Mouse (Mus musculus) layer of hippocampus, postnatal 25 days (tissue): ENCODE results near the gene Gh. TPM values are rescaled to one million over a fixed set of nuclear protein-coding genes. Genes with fewer than 3 reads are reported as not detected.
A peak's percentile ranks its signal among the peaks of the same experiment; 100 is the strongest.

Source experiments
- DNase-seq, 2 experiments: peaks; one replicate each; pipeline ENCODE4 v3.0.0; 2022; ENCODE audit warnings: mixed read lengths in 2 of 2, low spot score in 1 of 2; ENCODE audit errors: extremely low spot score in 1 of 2
- total RNA-seq, 2 experiments: library from RNA; stranded (reverse); gene quantifications; 2 replicates each; pipeline ENCODE4 v1.2.3; 2021

Gene Gh
- total RNA-seq, 2 experiments from 2014 or later, result not detected

GRCm38 (mm10) chr11:106271794-106272643 is 29.6 kb downstream of the Gh start:
- no peak for DNase-seq

- no peak for DNase-seq
Observed at GRCm38 (mm10) chr11:106271131-106271793, 30.4 kb downstream of the Gh start.

GRCm38 (mm10) chr11:106269060-106269431 is 32.6 kb downstream of the Gh start:
- no peak for DNase-seq

- peak in 1 of 2 experiments; percentile 51 for DNase-seq
Observed at GRCm38 (mm10) chr11:106268326-106269059, 33.2 kb downstream of the Gh start.

GRCm38 (mm10) chr11:106267871-106268270 is 33.8 kb downstream of the Gh start:
- no peak for DNase-seq

- no peak for DNase-seq
Observed at GRCm38 (mm10) chr11:106267311-106267852, 34.3 kb downstream of the Gh start.

GRCm38 (mm10) chr11:106266431-106266830 is 35.2 kb downstream of the Gh start:
- no peak for DNase-seq

- no peak for DNase-seq
Observed at GRCm38 (mm10) chr11:106265570-106265969, 36.1 kb downstream of the Gh start.

- DNase-seq, result no peak
Observed at GRCm38 (mm10) chr11:106264988-106265387, 36.7 kb downstream of the Gh start.

GRCm38 (mm10) chr11:106263963-106264362 is 37.7 kb downstream of the Gh start:
- DNase-seq, result no peak

- DNase-seq, result no peak
Observed at GRCm38 (mm10) chr11:106260826-106261450, 40.7 kb downstream of the Gh start.

- DNase-seq, result no peak
Observed at GRCm38 (mm10) chr11:106256775-106257174, 44.9 kb downstream of the Gh start.

- peak; percentile 97 for DNase-seq
Observed at GRCm38 (mm10) chr11:106255685-106256451, 45.8 kb downstream of the Gh start, which contains the start of the genes Ftsj3 and Psmc5. TSS of gene Ftsj3 (minus strand) at chr11:106256079. TSS of gene Psmc5 (plus strand) at chr11:106256154.

GRCm38 (mm10) chr11:106255174-106255573 is 46.5 kb downstream of the Gh start:
- DNase-seq, result no peak

- DNase-seq, result no peak
Observed at GRCm38 (mm10) chr11:106254767-106255166, 46.9 kb downstream of the Gh start.
